Mouse (Mus musculus): ENCODE measurements at regions not wholly inside any gene's neighbourhood (a gene's known extent, or its start where the extent isn't known, plus 50 kb on each side); places are given as distances from the start of the nearest gene placed in this dataset.

DNA sequence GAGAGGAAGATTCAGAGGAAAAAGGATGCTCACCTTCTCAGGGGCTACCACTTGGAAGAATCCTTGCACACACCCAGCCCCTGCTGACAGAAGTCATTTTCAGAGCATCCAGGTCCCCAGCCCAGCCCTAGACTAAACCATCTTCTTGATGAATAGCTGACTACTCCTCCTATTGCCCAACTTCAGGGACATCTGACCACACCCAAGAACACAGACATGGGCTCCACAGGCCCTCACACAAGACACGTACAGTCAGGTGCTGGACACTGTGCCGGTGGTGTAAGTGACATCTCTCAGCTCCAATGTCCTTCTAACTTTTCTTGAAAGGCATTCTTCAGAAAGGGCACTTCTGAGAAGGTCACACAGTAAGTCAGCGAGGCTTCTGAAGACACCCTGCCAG lies 102.6 kb downstream of the Dad1 start:
- TF ChIP-seq CTCF (IDR thresholded peaks at IDR 0.05; ENCODE audit: extremely low read depth, insufficient read depth, low read length) (no peak), POLR2A (IDR thresholded peaks at IDR 0.05; ENCODE audit: extremely low read depth, insufficient read depth, low read length) (no peak)
